Mouse (Mus musculus): Measurements from ENCODE around the gene Slc7a10. TPM values are rescaled to one million over a fixed set of nuclear protein-coding genes. Genes with fewer than 3 reads are reported as not detected.

The Slc7a10 gene
- polyA plus RNA-seq (2014; fragmentation: Illumina TruSeq; extraction: RNeasy Lipid Tissue Mini Kit (QIAGEN cat#74804); ENCODE audit: low read depth, low replicate concordance): 0.68 TPM

GRCm38 (mm10) chr7:35185889-35186569 lies at the start of gene Slc7a10:
Gene Slc7a10, plus strand, starts transcription at chr7:35186385.

GRCm38 (mm10) chr7:35215225-35215624 lies 29.0 kb downstream of the Slc7a10 start, which contains the start of gene Lrp3:
Gene Lrp3, minus strand, starts transcription at chr7:35215498.

Other genes with a start within 250 kb of the Slc7a10 start
- gene Cebpg, start 129.8 kb upstream of the Slc7a10 start, polyA plus RNA-seq (2014; fragmentation: Illumina TruSeq; extraction: RNeasy Lipid Tissue Mini Kit (QIAGEN cat#74804); ENCODE audit: low read depth, low replicate concordance): 14.5 TPM
- 6.9 TPM for gene Cebpa, start 67.1 kb upstream of the Slc7a10 start, polyA plus RNA-seq (2014; fragmentation: Illumina TruSeq; extraction: RNeasy Lipid Tissue Mini Kit (QIAGEN cat#74804); ENCODE audit: low read depth, low replicate concordance)
- gene Lrp3, start 29.1 kb downstream of the Slc7a10 start, polyA plus RNA-seq (2014; fragmentation: Illumina TruSeq; extraction: RNeasy Lipid Tissue Mini Kit (QIAGEN cat#74804); ENCODE audit: low read depth, low replicate concordance): 8.7 TPM
- 11.2 TPM for gene Gpatch1, start 132.1 kb downstream of the Slc7a10 start, polyA plus RNA-seq (2014; fragmentation: Illumina TruSeq; extraction: RNeasy Lipid Tissue Mini Kit (QIAGEN cat#74804); ENCODE audit: low read depth, low replicate concordance)
- 4.0 TPM for gene Rhpn2, start 147.8 kb downstream of the Slc7a10 start, polyA plus RNA-seq (2014; fragmentation: Illumina TruSeq; extraction: RNeasy Lipid Tissue Mini Kit (QIAGEN cat#74804); ENCODE audit: low read depth, low replicate concordance)
- gene Faap24, start 210.5 kb downstream of the Slc7a10 start, polyA plus RNA-seq (2014; fragmentation: Illumina TruSeq; extraction: RNeasy Lipid Tissue Mini Kit (QIAGEN cat#74804); ENCODE audit: low read depth, low replicate concordance): 2.5 TPM
- gene Cep89, start 210.7 kb downstream of the Slc7a10 start, polyA plus RNA-seq (2014; fragmentation: Illumina TruSeq; extraction: RNeasy Lipid Tissue Mini Kit (QIAGEN cat#74804); ENCODE audit: low read depth, low replicate concordance): 14.3 TPM

All from heart, adult 10 weeks (tissue).